Mouse (Mus musculus) urinary bladder, postnatal 14 days (tissue): ENCODE results near the gene Lpo.

Source experiments
- DNase-seq: peaks from one replicate; pipeline ENCODE4 v3.0.0; 2021; ENCODE audit warnings: low spot score

The Lpo gene

DNA sequence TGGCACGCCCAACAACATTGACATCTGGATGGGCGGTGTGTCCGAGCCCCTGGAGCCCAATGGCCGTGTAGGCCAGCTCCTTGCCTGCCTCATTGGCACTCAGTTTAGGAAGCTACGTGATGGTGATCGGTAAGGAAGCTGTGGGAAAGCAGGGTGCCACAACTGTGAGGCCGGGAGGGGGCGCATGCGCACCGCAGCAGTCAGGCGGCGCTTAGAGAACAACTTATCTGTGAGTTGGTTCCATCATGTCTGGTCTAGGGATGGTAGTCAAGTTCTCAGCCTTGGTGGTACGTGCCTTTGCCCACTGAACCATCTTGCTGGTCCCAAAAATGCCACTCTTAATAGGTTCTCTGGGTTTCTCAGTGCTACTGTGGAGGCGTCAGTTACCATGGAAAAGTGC lies 25.5 kb downstream of the Lpo start:
- peak; percentile 36 for DNase-seq

DNA sequence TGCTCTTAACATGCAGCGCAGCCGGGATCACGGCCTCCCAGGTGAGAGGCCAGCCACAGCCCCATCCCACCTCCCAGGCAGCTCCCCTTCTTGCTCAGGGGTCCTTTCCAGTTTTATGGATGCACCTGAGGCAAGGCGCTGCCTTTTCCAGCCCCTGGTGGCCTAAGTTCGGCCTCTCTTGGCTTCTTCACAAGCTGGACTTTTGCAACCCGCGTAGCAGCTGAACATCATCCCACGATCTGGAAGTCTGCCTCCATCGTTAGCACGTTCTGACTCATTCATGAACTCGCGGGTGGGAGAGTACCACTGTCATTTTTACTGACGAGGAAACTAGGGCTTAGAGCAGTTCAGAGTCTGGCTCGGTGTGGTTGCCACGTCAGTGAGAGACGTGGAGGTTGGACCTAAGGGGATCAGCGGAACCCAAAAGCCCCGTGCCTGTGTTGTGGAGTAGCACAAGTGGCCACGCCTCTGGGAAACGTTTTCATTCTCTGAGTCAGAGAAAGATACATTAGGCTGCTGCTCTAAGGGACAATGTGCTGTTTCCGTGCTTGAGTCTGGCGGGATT lies 26.3 kb downstream of the Lpo start:
- DNase-seq, result peak; percentile 58

- DNase-seq, result no peak
These were observed 34.6 kb downstream of the Lpo start, which contains the start of gene Mpo for GRCm38 (mm10) chr11:87793460-87793859. Gene Mpo, plus strand, starts transcription at chr11:87793581.

DNA sequence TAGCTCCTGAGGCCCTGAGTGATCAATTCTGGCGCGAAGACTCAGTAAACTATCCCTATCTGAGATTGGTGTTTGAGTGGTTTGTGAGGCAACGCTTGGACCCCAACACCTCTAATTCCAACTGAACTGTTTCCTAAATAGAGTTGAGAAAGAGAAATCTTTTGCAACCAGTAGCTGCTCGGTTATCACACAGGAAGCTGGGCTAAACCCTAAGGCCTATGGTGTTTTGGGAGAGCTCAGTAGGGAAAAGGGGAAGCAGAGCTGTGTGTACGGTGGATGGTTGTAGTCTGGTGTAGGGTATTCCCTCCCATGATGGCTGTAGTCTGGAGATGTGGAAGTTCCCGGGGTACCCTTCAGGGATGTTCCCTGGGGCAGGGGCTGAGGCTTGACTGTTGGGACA lies 38.0 kb downstream of the Lpo start:
- DNase-seq, result no peak

DNA sequence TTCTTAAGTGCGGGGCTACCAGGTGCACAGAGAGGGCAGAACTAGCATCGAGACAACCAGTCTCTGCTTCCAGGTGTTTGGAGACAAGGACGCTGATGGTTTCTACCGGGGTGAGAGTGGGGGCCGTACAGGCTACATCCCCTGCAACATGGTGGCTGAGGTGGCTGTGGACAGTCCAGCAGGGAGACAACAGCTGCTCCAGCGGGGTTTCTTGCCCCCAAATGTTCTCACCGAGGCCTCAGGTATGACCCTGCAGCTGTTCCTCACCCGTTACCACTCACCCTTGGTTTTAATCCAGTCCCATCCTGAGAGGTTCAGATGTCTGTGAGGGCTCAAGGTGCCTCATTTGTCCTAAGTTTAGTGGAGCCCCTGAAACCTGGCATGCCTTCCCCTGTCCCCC lies 48.0 kb downstream of the Lpo start:
- no peak for DNase-seq

DNA sequence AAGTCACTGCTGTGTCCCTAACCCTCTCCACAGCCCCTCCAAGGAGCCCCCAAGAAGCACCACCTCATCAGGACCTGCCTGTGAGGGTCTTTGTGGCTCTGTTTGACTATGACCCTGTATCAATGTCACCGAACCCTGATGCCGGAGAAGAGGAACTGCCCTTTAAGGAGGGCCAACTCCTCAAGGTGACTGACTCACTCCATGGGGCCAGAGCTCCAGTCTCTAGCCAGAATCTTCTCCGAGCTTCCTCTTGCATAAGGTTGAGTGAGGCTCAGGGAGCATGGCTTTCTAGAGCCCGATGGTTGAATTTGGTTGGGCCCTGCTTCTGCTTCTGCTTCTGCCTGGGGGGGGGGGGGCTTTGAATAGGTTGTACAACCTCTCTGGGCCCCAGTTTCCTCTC lies 48.7 kb downstream of the Lpo start:
- no peak for DNase-seq

DNA sequence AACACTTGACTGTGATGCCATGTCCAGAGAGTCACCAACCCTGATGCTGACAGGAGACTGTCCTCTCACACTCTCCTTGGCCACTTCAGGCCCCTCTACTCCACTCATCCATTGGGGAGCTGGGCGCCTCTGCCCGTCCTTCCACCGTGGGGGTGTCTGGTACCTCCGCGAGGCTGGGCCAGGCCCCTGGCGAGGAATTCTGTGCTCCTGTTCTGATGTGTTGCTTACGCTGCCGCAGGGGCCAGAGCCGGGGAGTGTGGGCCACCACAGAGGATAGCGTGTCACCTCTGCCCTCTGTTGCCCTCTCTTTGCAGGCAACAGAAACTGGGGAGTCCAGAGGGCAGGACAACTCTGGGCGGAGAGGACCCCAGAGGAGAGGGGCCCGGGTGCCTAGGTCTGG lies 49.2 kb downstream of the Lpo start:
- DNase-seq, result no peak

GRCm38 (mm10) chr11:87778100-87778765 lies 49.9 kb downstream of the Lpo start:
- DNase-seq, result peak; percentile 77

DNA sequence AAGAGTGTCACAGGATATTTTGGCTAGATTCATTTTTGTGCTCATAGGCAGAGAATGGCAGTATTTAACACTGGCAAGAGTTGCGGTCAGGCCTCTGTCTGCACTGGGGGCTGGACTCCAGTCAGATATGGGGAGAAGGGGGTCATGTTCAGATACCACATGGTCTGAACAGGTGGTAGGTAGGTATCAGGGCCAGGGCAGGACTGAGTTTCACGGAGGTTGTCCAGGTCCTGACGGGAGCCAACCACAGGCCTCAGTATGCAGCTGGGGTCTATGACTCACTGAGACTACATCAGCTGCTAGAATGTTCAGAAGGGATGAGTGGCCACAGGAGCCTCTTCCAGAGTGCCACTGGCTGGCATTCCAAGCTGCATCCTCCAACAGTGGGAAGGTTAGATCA lies 55.7 kb downstream of the Lpo start:
- no peak for DNase-seq

- DNase-seq, result peak; percentile 82
These were observed 57.1 kb downstream of the Lpo start for GRCm38 (mm10) chr11:87770989-87771388.

DNA sequence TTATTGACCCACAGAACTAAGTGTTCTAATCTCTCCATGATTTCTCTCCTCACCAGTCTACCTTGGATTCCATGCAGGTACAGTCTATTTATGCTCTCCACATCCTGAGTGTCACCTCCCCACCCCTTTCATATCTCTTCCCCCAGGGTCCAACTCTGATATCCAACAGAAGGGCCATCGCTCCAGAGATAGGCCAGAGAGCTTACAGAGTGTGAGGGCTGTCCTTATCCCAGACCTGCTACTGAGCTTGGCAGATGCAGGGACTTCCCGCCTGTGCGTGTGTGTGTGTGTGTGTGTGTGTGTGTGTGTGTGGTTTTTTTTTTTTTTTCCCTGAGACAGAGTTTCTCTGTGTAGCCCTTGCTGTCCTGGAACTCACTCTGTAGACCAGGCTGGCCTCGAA lies 59.3 kb downstream of the Lpo start:
- no peak for DNase-seq

DNA sequence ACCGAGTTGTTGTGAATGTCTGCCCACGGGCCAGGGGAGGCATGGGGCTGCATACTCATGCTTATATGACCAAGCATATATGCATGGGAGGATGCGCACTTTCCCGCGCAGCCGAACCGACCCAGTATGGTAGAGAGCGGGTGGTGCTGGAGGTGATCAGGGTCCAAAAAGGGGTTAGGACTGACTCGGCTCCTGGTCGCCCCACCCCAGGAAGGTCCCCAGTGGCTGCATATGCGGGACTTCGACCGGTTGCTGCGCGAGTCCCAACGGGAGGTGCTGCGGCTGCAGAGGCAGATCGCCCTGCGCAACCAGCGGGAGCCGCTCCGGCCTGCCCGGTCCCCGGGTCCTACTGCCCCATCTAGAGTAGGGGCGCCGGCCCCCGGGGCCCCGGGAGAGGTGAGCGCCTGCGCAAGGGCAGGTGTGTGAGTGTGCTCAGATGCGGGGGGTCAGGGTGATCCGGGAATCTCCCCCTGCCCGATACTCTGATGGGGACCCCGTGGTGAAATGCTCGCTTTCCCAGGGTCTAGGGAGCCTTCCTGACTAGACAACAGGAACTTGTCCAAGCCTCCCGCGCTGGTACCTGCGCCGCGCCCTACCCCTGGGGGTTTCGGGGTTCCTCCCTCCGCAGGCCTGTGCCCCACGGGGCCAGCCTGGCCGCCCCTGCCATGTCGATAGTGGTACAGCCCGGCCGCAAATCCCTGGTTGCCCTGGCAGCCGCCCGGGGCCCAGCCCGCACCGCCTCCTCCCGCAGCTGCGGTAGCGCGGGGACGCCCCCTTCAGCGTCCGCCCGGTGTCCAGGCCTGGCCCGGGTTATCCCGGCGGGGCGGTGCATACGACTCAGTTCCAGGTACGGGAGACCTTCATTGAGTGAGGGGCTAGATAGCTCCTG lies 63.9 kb downstream of the Lpo start:
- DNase-seq, result peak; percentile 28

DNA sequence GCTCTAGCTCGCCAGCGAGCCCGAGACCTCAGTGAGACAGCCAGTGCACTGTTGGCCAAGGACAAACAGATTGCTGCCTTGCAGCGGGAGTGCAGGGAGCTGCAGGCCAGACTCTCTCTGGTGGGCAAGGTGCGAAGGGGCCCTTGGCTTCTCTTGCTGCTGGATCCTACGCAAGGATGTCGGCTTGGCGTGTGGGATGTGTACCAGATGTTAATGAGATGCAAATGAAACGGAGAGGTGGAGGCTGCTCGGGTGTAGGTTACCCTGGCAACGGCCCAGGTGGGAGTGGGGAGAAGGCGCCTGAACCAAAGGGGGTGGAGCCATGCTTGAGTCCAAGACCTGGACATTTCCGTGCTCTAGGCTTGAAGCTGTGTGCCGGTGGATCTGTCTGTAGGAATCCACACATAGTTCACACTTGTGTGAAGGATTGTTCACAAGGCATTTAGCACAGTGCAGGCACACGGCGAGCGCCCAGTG lies 64.5 kb downstream of the Lpo start:
- DNase-seq, result peak; percentile 23

GRCm38 (mm10) chr11:87762702-87763385 lies 65.2 kb downstream of the Lpo start:
- DNase-seq, result no peak

- DNase-seq, result no peak
These were observed 66.0 kb downstream of the Lpo start for GRCm38 (mm10) chr11:87761806-87762701.

GRCm38 (mm10) chr11:87761181-87761721 lies 66.8 kb downstream of the Lpo start:
- no peak for DNase-seq

GRCm38 (mm10) chr11:87760301-87761081 lies 67.6 kb downstream of the Lpo start, which contains the start of gene Tspoap1:
Gene Tspoap1, plus strand, starts transcription at chr11:87760541.
- DNase-seq, result no peak

- DNase-seq, result no peak
These were observed 68.5 kb downstream of the Lpo start for GRCm38 (mm10) chr11:87759609-87760005.

DNA sequence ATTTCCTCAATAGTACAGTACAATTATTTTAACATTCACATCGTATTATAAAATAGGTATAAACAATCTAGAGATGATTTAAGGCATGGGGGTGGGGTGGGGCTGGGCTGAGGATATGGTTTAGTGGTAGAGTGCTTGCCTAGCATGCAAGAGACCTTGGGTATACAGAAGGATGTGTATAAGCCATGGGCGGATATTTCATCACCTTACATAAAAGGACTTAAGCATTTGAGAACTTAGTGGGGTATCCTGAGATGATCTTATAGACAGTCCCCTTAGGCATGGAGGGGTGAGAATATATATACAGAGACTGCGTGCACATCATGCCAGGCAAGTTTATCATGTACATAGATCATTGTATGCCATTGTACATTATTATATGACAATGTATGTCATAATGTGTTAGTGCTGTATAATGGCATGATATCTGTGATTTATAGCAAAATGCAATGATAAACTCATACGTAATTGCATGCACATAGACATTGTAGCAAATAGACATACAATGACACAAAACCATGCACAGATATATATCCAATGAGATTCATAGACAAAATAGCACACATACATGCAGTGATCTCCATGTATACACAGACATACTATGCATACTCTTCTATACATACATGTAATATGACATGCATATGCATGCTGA lies 69.0 kb downstream of the Lpo start:
- DNase-seq, result no peak
